Mouse (Mus musculus) CH12.LX (cell line): ENCODE data around the gene Pdzd11. TPM values are rescaled to one million over a fixed set of nuclear protein-coding genes. Genes with fewer than 3 reads are reported as not detected.

Experiments
- DNase-seq: peaks from one replicate; pipeline ENCODE4 v3.0.0-alpha.2; 2013; ENCODE audit errors: extremely low read depth
- H3K27ac ChIP-seq: 2 replicates; pipeline ENCODE4 v1.5.1; 2012; ENCODE audit warnings: low read depth, mild to moderate bottlenecking, control low read depth, moderate library complexity; ENCODE audit not compliant: insufficient read depth
- H3K27me3 ChIP-seq: replicated peaks from 2 replicates; pipeline ENCODE3; 2012; ENCODE audit warnings: inconsistent platforms
- H3K36me3 ChIP-seq, 2 experiments: replicated peaks in 1 of 2; 2 replicates each; pipeline versions ENCODE3 to v1.6.1; 2012; ENCODE audit warnings: inconsistent platforms in 1 of 2, low read length in 1 of 2, mild to moderate bottlenecking in 1 of 2, mixed read lengths in 1 of 2, moderate library complexity in 1 of 2; ENCODE audit not compliant: control insufficient read depth in 1 of 2, insufficient read depth in 1 of 2
- H3K4me1 ChIP-seq, 2 experiments: 2 replicates each; pipeline ENCODE4 v1.6.1; 2012; ENCODE audit warnings: inconsistent platforms in 1 of 2, moderate library complexity in 1 of 2; ENCODE audit not compliant: insufficient read depth in 2 of 2, control insufficient read depth in 1 of 2
- H3K4me2 ChIP-seq: 2 replicates; pipeline ENCODE4 v1.6.1; 2012; ENCODE audit warnings: low read depth, mild to moderate bottlenecking, control low read depth; ENCODE audit not compliant: poor library complexity, insufficient read depth, severe bottlenecking
- H3K4me3 ChIP-seq, 3 experiments: fragments of 150-350 bp in 1 of 3; sonication (generic) in 1 of 3; replicated peaks in 1 of 3; 2 replicates each; pipeline versions ENCODE3 to v1.5.1; 2011 to 2012; ENCODE audit warnings: low read depth in 2 of 3, low read length in 2 of 3, mild to moderate bottlenecking in 2 of 3, moderate library complexity in 2 of 3, control low read depth in 1 of 3, improper control_type of control experiment in 1 of 3, inconsistent platforms in 1 of 3, mixed read lengths in 1 of 3; ENCODE audit not compliant: poor library complexity in 1 of 3
- H3K79me2 ChIP-seq: replicated peaks from 2 replicates; pipeline ENCODE4 v1.6.1; 2012; ENCODE audit warnings: mild to moderate bottlenecking, moderate library complexity; ENCODE audit not compliant: control insufficient read depth, poor library complexity, insufficient read depth, severe bottlenecking; ENCODE audit errors: extremely low read depth
- H3K9ac ChIP-seq: 2 replicates; pipeline ENCODE4 v1.6.1; 2012; ENCODE audit warnings: low read depth, mild to moderate bottlenecking, control low read depth, moderate library complexity; ENCODE audit not compliant: insufficient read depth
- H3K9me3 ChIP-seq: replicated peaks from 2 replicates; pipeline ENCODE3; 2012; ENCODE audit warnings: low read length, inconsistent platforms, mixed read lengths
- CHD1 ChIP-seq: IDR thresholded peaks from 2 replicates; pipeline ENCODE4 v1.6.1; 2012; ENCODE audit warnings: low read depth, low read length, improper control_type of control experiment, inconsistent platforms
- CTCF ChIP-seq, 2 experiments: IDR thresholded peaks in 1 of 2; conservative IDR thresholded peaks in 1 of 2; 2 replicates each; pipeline ENCODE4 v1.5.1; 2011 to 2012; ENCODE audit warnings: low read depth in 2 of 2, low read length in 2 of 2, improper control_type of control experiment in 1 of 2, inconsistent platforms in 1 of 2, mild to moderate bottlenecking in 1 of 2, moderate library complexity in 1 of 2
- E2F4 ChIP-seq: IDR thresholded peaks from 2 replicates; pipeline ENCODE4 v1.6.1; 2011; ENCODE audit warnings: low read depth, low read length, improper control_type of control experiment; ENCODE audit not compliant: insufficient replicate concordance
- EP300 ChIP-seq: IDR thresholded peaks from 2 replicates; pipeline ENCODE4 v1.6.1; 2011; ENCODE audit warnings: low read length, improper control_type of control experiment
- GABPA ChIP-seq: IDR thresholded peaks from 2 replicates; pipeline ENCODE4 v1.6.1; 2012; ENCODE audit warnings: low read depth, low read length, improper control_type of control experiment, inconsistent platforms; ENCODE audit not compliant: insufficient replicate concordance
- HCFC1 ChIP-seq: IDR thresholded peaks from 2 replicates; pipeline ENCODE4 v1.6.1; 2012; ENCODE audit warnings: low read depth, mild to moderate bottlenecking, inconsistent platforms, low read length, improper control_type of control experiment
- JUND ChIP-seq: conservative IDR thresholded peaks from 2 replicates; pipeline ENCODE4 v1.6.1; 2011; ENCODE audit warnings: low read depth, low read length, improper control_type of control experiment
- KAT2A ChIP-seq: IDR thresholded peaks from 2 replicates; pipeline ENCODE4 v1.6.1; 2012; ENCODE audit warnings: low read length, improper control_type of control experiment, inconsistent platforms; ENCODE audit not compliant: insufficient replicate concordance
- MAZ ChIP-seq: IDR thresholded peaks from 2 replicates; pipeline ENCODE4 v1.6.1; 2012; ENCODE audit warnings: low read depth, mild to moderate bottlenecking, inconsistent platforms, low read length, improper control_type of control experiment, moderate library complexity
- MXI1 ChIP-seq: IDR thresholded peaks from 2 replicates; pipeline ENCODE4 v1.6.1; 2011; ENCODE audit warnings: mild to moderate bottlenecking, low read depth, low read length, improper control_type of control experiment
- MYC ChIP-seq: IDR thresholded peaks from 2 replicates; pipeline ENCODE4 v1.6.1; 2011; ENCODE audit warnings: low read depth, mild to moderate bottlenecking, improper control_type of control experiment, low read length
- NRF1 ChIP-seq: IDR thresholded peaks from 2 replicates; pipeline ENCODE4 v1.6.1; 2014; ENCODE audit warnings: low read depth, mild to moderate bottlenecking, inconsistent platforms, low read length, improper control_type of control experiment, moderate library complexity
- PAX5 ChIP-seq: IDR thresholded peaks from 2 replicates; pipeline ENCODE4 v1.6.1; 2012; ENCODE audit warnings: low read length, inconsistent platforms, mixed read lengths
- POLR2AphosphoS2 ChIP-seq: IDR thresholded peaks from 2 replicates; pipeline ENCODE4 v1.6.1; 2011; ENCODE audit warnings: low read depth, low read length, improper control_type of control experiment
- RAD21 ChIP-seq: IDR thresholded peaks from 2 replicates; pipeline ENCODE4 v1.6.1; 2011; ENCODE audit warnings: low read depth, mild to moderate bottlenecking, low read length, improper control_type of control experiment, moderate library complexity
- SIN3A ChIP-seq: IDR thresholded peaks from 2 replicates; pipeline ENCODE4 v1.6.1; 2012; ENCODE audit warnings: low read length, improper control_type of control experiment, inconsistent platforms
- SMC3 ChIP-seq: IDR thresholded peaks from 2 replicates; pipeline ENCODE4 v1.6.1; 2011; ENCODE audit warnings: low read depth, low read length, improper control_type of control experiment
- TBP ChIP-seq: conservative IDR thresholded peaks from 2 replicates; pipeline ENCODE4 v1.6.1; 2011; ENCODE audit warnings: low read depth, low read length, improper control_type of control experiment
- UBTF ChIP-seq: IDR thresholded peaks from 2 replicates; pipeline ENCODE4 v1.6.1; 2012; ENCODE audit warnings: low read depth, mild to moderate bottlenecking, inconsistent platforms, low read length, improper control_type of control experiment, moderate library complexity
- USF2 ChIP-seq: conservative IDR thresholded peaks from 2 replicates; pipeline ENCODE4 v1.6.1; 2011; ENCODE audit warnings: low read depth, low read length, improper control_type of control experiment
- ZNF384 ChIP-seq: IDR thresholded peaks from 2 replicates; pipeline ENCODE4 v1.6.1; 2012; ENCODE audit warnings: low read depth, low read length, improper control_type of control experiment, inconsistent platforms
- dilution Hi-C: fragments of 300-500 bp; cut with MboI; formaldehyde crosslinking; loops from 2 replicates; pipeline ENCODE4 v1.14.3; 2020; ENCODE audit warnings: low sequenced_read_pairs; ENCODE audit not compliant: extremely low pct_unique_long_range_greater_than_20kb, extremely low pct_ligation_motif_present
- in situ Hi-C: fragments of 300-500 bp; cut with MboI; formaldehyde crosslinking; loops from 3 replicates; pipeline ENCODE4 v1.14.3; 2019; ENCODE audit warnings: low sequenced_read_pairs, low pct_ligation_motif_present, low pct_unique_long_range_greater_than_20kb, mixed read lengths
- polyA plus RNA-seq: library from polyadenylated mRNA; unstranded; fragments of >175 nt; gene quantifications from 2 replicates; pipeline ENCODE4 v1.2.1, GENCODE M21; 2012; ENCODE audit warnings: low read depth; ENCODE audit not compliant: insufficient read length
- total RNA-seq, 2 experiments: library from RNA; depleted of rRNA; stranded (reverse); fragments of 300-350 nt in 1 of 2; fragments of >200 nt in 1 of 2; gene quantifications; 2 replicates each; pipeline ENCODE4 v1.2.3; 2012 to 2014

Gene Pdzd11
- total and polyA plus RNA-seq, 3 experiments: 33.8 to 77.0 (median 62.4) TPM

DNA sequence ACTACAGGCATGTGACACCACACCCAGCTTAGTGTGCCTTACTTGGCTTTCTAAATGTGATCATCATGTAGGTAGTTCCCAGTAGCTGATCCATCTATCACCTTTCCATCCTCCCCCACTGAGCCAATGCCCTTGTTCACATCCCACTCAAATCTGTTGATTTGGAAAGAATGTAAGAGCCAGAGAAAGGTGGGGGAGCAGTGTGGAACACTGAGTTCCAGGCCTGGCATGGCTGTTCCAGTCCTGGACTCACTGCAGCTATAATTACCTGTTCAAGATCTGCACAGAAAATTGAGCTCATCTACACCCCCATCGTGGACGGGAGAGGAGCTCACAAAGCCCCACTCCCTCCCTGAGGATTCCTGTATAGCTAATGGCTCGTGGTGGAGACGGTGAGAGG lies 26.6 kb downstream of the Pdzd11 start:
- H3K79me2 ChIP-seq: no peaks in the 10 kb centered on the region
- no peak overlapping the region for H3K4me3 ChIP-seq
- in situ Hi-C loops (no loop called here), dilution Hi-C loops (no loop called here)
- no peaks in the 10 kb centered on the region for H3K36me3 ChIP-seq
- no peak overlapping the region for H3K27ac ChIP-seq
- no peaks in the 10 kb centered on the region for H3K9me3 ChIP-seq
- no peak for TF ChIP-seq HCFC1
- no peak for TF ChIP-seq KAT2A
- TF ChIP-seq TBP: no peak
- TF ChIP-seq GABPA: no peak
- no peak for TF ChIP-seq SMC3
- TF ChIP-seq ZNF384: no peak
- TF ChIP-seq MXI1: no peak
- no peak for TF ChIP-seq E2F4
- TF ChIP-seq, all 38 proteins: peak for 0
- Histone ChIP-seq H3K4me2 (no peak overlapping the region), H3K4me1 (no peaks in the 10 kb centered on the region), H3K9ac (no peak overlapping the region), H3K27me3 (no peaks in the 10 kb centered on the region)
- no peak for DNase-seq

- peak; percentile 7 for DNase-seq
- H3K4me3 ChIP-seq: no peak overlapping the region
- no peak overlapping the region for H3K4me2 ChIP-seq
- dilution Hi-C loops (no loop called here), in situ Hi-C loops (no loop called here)
- no peak overlapping the region for H3K27ac ChIP-seq
- no peaks in the 10 kb centered on the region for H3K36me3 ChIP-seq
- H3K27me3 ChIP-seq: no peaks in the 10 kb centered on the region
- TF ChIP-seq CTCF (conservative IDR thresholded peaks at IDR 0.05 in 1 of 2, IDR thresholded peaks at IDR 0.05 in 1 of 2; ENCODE audit: low read depth in 2 of 2, low read length in 2 of 2) (peak in 1 of 2 experiments; percentile 57; a peak in 2 of 4 replicates), RAD21 (peak; percentile 49), SIN3A (no peak), NRF1 (no peak), TBP (no peak), HCFC1 (no peak), SMC3 (peak; percentile 45)
- no peaks in the 10 kb centered on the region for H3K4me1 ChIP-seq
- H3K79me2 ChIP-seq: no peaks in the 10 kb centered on the region
- H3K9ac ChIP-seq: no peak overlapping the region
- no peaks in the 10 kb centered on the region for H3K9me3 ChIP-seq
Observed at GRCm38 (mm10) chrX:100597439-100597838, 28.9 kb downstream of the Pdzd11 start.

DNA sequence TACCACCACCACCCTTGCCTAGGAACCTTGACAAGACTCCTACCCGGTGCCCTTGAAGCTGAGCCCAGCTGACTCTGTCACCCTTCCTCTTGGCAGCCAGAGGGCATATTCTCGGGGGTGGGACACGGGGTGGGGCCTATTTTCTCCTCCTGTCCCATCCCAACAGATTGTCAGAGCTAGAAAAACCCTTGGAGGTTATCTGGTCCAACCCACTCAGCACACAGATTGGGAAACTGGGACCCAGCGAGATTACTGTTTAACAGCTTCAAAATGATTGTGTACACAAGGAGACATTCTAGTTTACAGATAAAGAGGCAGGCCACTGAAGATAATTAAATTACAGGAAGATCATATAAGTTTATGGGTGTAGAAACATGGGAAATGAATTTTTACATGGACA lies 31.6 kb downstream of the Pdzd11 start, which contains the start of gene P2ry4:
P2ry4 (minus strand) TSS at position 79 of the 400 bp plus-strand sequence.
- H3K79me2 ChIP-seq: no peaks in the 10 kb centered on the region
- H3K4me1 ChIP-seq: no peaks in the 10 kb centered on the region
- no peak within 1 kb of the TSS for H3K4me2 ChIP-seq
- no peak for TF ChIP-seq PAX5
- no peak for TF ChIP-seq CHD1
- TF ChIP-seq GABPA: no peak
- TF ChIP-seq CTCF (conservative IDR thresholded peaks at IDR 0.05 in 1 of 2, IDR thresholded peaks at IDR 0.05 in 1 of 2; ENCODE audit: low read depth in 2 of 2, low read length in 2 of 2): no peak
- TF ChIP-seq KAT2A: no peak
- no peak for TF ChIP-seq POLR2AphosphoS2
- no peak for TF ChIP-seq HCFC1
- TF ChIP-seq MYC: no peak
- TF ChIP-seq UBTF: no peak
- no peak for TF ChIP-seq USF2
- TF ChIP-seq JUND: no peak
- no peak for TF ChIP-seq EP300
- TF ChIP-seq MAZ: no peak
- in situ Hi-C loops: no loop called here
- no peak within 1 kb of the TSS for H3K9ac ChIP-seq
- H3K4me3 ChIP-seq: no peak within 1 kb of the TSS
- H3K27ac ChIP-seq: no peak within 1 kb of the TSS
- H3K27me3 ChIP-seq: no peaks in the 10 kb centered on the region
- H3K36me3 ChIP-seq: no peaks in the 10 kb centered on the region
- no peak for DNase-seq
- no peaks in the 10 kb centered on the region for H3K9me3 ChIP-seq
- dilution Hi-C loops: no loop called here
